Mouse (Mus musculus) cerebellum, adult 2 months (tissue): ENCODE results near the gene Adgrl3.

ENCODE experiments used
- CTCF ChIP-seq: fragments of 200-500 bp; IDR thresholded peaks from 2 replicates; pipeline ENCODE4 v1.5.1; 2011; ENCODE audit warnings: low read depth, mild to moderate bottlenecking, control low read depth, low read length, moderate library complexity, borderline replicate concordance; ENCODE audit not compliant: insufficient read depth
- POLR2A ChIP-seq: fragments of 200-500 bp; IDR thresholded peaks from 2 replicates; pipeline ENCODE4 v1.6.1; 2011; ENCODE audit warnings: low read length, control low read depth, borderline replicate concordance; ENCODE audit not compliant: insufficient read depth

GRCm38 (mm10) chr5:81088667-81089066 lies 68.7 kb downstream of the Adgrl3 start:
- TF ChIP-seq POLR2A (no peak), CTCF (no peak)
